Mouse (Mus musculus): Measurements from ENCODE around the gene Robo1. TPM values are rescaled to one million over a fixed set of nuclear protein-coding genes. Genes with fewer than 3 reads are reported as not detected.

The Robo1 gene
- polyA plus RNA-seq, 1 experiment from 2014 or later: 5.7 TPM

- Histone ChIP-seq H3K27me3 (ENCODE audit: control insufficient read depth, insufficient read depth, low read depth, low read length) (no peaks in the 10 kb centered on the region), H3K9me3 (replicated peaks; ENCODE audit: control insufficient read depth, low read length) (no peaks in the 10 kb centered on the region), H3K9ac (ENCODE audit: low read depth, low read length) (no peak overlapping the region), H3K4me1 (ENCODE audit: control insufficient read depth, low read depth, low read length) (no peaks in the 10 kb centered on the region), H3K4me2 (ENCODE audit: low read depth, low read length) (no peak overlapping the region), H3K27ac (ENCODE audit: low read length) (no peak overlapping the region), H3K36me3 (ENCODE audit: control insufficient read depth, insufficient read depth) (no peaks in the 10 kb centered on the region), H3K4me3 (ENCODE audit: low read depth, low read length) (no peak overlapping the region)
- 32% methylated on average over 15 of the region's 15 CpGs for WGBS (ENCODE audit: insufficient replicate concordance)
- peak; percentile 48; the same call in 1 of the 2 replicates for ATAC-seq (ENCODE audit: low read depth)
Measured at GRCm38 (mm10) chr16:72924423-72925224, 616.5 kb downstream of the Robo1 start.

GRCm38 (mm10) chr16:72928525-72929122 lies 620.5 kb downstream of the Robo1 start:
- no peak for ATAC-seq (ENCODE audit: low read depth)
- Histone ChIP-seq H3K9me3 (replicated peaks; ENCODE audit: control insufficient read depth, low read length) (no peaks in the 10 kb centered on the region), H3K36me3 (ENCODE audit: control insufficient read depth, insufficient read depth) (no peaks in the 10 kb centered on the region), H3K27me3 (ENCODE audit: control insufficient read depth, insufficient read depth, low read depth, low read length) (no peaks in the 10 kb centered on the region), H3K27ac (ENCODE audit: low read length) (no peak overlapping the region), H3K4me1 (ENCODE audit: control insufficient read depth, low read depth, low read length) (no peaks in the 10 kb centered on the region), H3K4me3 (ENCODE audit: low read depth, low read length) (no peak overlapping the region), H3K9ac (ENCODE audit: low read depth, low read length) (no peak overlapping the region), H3K4me2 (ENCODE audit: low read depth, low read length) (no peak overlapping the region)
- 67% methylated on average over 6 of the region's 6 CpGs for WGBS (ENCODE audit: insufficient replicate concordance)

DNA sequence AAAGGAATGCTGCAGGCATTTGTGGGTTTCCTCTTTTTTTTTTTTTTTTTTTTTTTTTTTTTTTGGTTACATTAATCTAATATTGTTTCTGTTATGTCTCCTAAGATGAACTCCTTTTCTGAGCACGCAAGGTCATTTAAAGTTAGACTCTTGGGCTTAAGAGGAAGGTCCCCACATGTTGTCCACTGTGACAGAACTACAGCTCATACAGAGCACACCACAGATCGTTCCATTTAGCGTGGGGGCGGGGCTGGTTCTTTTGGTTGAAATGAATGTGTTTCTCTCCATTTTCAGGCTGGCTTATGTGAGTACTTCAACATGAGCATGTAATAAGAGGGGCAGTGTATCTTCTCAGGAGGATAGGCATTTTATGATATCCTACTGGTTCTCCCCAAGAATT lies 622.8 kb downstream of the Robo1 start:
- no peaks in the 10 kb centered on the region for H3K4me1 ChIP-seq (ENCODE audit: control insufficient read depth, low read depth, low read length)
- WGBS (ENCODE audit: insufficient replicate concordance): 57% methylated on average over 4 of the region's 4 CpGs
- H3K27me3 ChIP-seq (ENCODE audit: control insufficient read depth, insufficient read depth, low read depth, low read length): no peaks in the 10 kb centered on the region
- H3K4me3 ChIP-seq (ENCODE audit: low read depth, low read length): no peak overlapping the region
- no peak for ATAC-seq (ENCODE audit: low read depth)
- no peaks in the 10 kb centered on the region for H3K9me3 ChIP-seq (replicated peaks; ENCODE audit: control insufficient read depth, low read length)
- H3K36me3 ChIP-seq (ENCODE audit: control insufficient read depth, insufficient read depth): no peaks in the 10 kb centered on the region
- H3K4me2 ChIP-seq (ENCODE audit: low read depth, low read length): no peak overlapping the region
- no peak overlapping the region for H3K9ac ChIP-seq (ENCODE audit: low read depth, low read length)
- no peak overlapping the region for H3K27ac ChIP-seq (ENCODE audit: low read length)

GRCm38 (mm10) chr16:72934908-72935307 lies 626.8 kb downstream of the Robo1 start:
- peak; percentile 48; the same call in 1 of the 2 replicates for ATAC-seq (ENCODE audit: low read depth)
- no peaks in the 10 kb centered on the region for H3K4me1 ChIP-seq (ENCODE audit: control insufficient read depth, low read depth, low read length)
- H3K4me2 ChIP-seq (ENCODE audit: low read depth, low read length): no peak overlapping the region
- no peaks in the 10 kb centered on the region for H3K9me3 ChIP-seq (replicated peaks; ENCODE audit: control insufficient read depth, low read length)
- no peak overlapping the region for H3K9ac ChIP-seq (ENCODE audit: low read depth, low read length)
- H3K27me3 ChIP-seq (ENCODE audit: control insufficient read depth, insufficient read depth, low read depth, low read length): no peaks in the 10 kb centered on the region
- H3K27ac ChIP-seq (ENCODE audit: low read length): no peak overlapping the region
- H3K4me3 ChIP-seq (ENCODE audit: low read depth, low read length): no peak overlapping the region
- H3K36me3 ChIP-seq (ENCODE audit: control insufficient read depth, insufficient read depth): no peaks in the 10 kb centered on the region

DNA sequence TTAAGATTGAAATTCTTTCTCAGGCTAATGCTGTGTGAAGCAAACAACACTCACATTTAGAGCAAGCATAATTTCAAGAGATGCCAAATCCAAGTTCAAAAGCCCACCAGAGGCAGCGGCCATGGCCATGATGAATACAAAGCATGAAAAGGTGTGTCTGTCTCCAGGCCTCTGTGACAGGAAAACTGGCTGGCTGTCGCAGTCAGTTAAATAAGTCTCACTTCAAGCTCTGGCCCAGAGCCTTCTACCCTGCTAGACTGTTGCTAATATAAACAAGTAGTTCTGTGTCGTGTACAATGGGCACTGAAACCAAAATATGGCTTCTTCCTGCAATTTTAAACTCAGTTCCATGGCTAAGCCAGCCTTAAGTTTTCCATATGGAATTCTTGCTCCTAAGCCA lies 629.1 kb downstream of the Robo1 start:
- Histone ChIP-seq H3K4me2 (ENCODE audit: low read depth, low read length) (no peak overlapping the region), H3K4me3 (ENCODE audit: low read depth, low read length) (no peak overlapping the region), H3K27ac (ENCODE audit: low read length) (no peak overlapping the region), H3K9ac (ENCODE audit: low read depth, low read length) (no peak overlapping the region), H3K27me3 (ENCODE audit: control insufficient read depth, insufficient read depth, low read depth, low read length) (no peaks in the 10 kb centered on the region), H3K9me3 (replicated peaks; ENCODE audit: control insufficient read depth, low read length) (no peaks in the 10 kb centered on the region), H3K36me3 (ENCODE audit: control insufficient read depth, insufficient read depth) (no peaks in the 10 kb centered on the region), H3K4me1 (ENCODE audit: control insufficient read depth, low read depth, low read length) (no peaks in the 10 kb centered on the region)
- 53% methylated on average over 3 of the region's 3 CpGs for WGBS (ENCODE audit: insufficient replicate concordance)
- no peak for ATAC-seq (ENCODE audit: low read depth)

- H3K27me3 ChIP-seq (ENCODE audit: control insufficient read depth, insufficient read depth, low read depth, low read length): no peaks in the 10 kb centered on the region
- no peaks in the 10 kb centered on the region for H3K4me1 ChIP-seq (ENCODE audit: control insufficient read depth, low read depth, low read length)
- H3K9ac ChIP-seq (ENCODE audit: low read depth, low read length): no peak overlapping the region
- 64% methylated on average over 3 of the region's 3 CpGs for WGBS (ENCODE audit: insufficient replicate concordance)
- ATAC-seq (ENCODE audit: low read depth): no peak
- no peak overlapping the region for H3K4me2 ChIP-seq (ENCODE audit: low read depth, low read length)
- no peak overlapping the region for H3K4me3 ChIP-seq (ENCODE audit: low read depth, low read length)
- no peak overlapping the region for H3K27ac ChIP-seq (ENCODE audit: low read length)
- no peaks in the 10 kb centered on the region for H3K9me3 ChIP-seq (replicated peaks; ENCODE audit: control insufficient read depth, low read length)
- no peaks in the 10 kb centered on the region for H3K36me3 ChIP-seq (ENCODE audit: control insufficient read depth, insufficient read depth)
Measured at GRCm38 (mm10) chr16:72939862-72940261, 631.8 kb downstream of the Robo1 start.

GRCm38 (mm10) chr16:72940786-72941185 lies 632.7 kb downstream of the Robo1 start:
- Histone ChIP-seq H3K36me3 (ENCODE audit: control insufficient read depth, insufficient read depth) (no peaks in the 10 kb centered on the region), H3K9ac (ENCODE audit: low read depth, low read length) (no peak overlapping the region), H3K27ac (ENCODE audit: low read length) (no peak overlapping the region), H3K27me3 (ENCODE audit: control insufficient read depth, insufficient read depth, low read depth, low read length) (no peaks in the 10 kb centered on the region), H3K4me1 (ENCODE audit: control insufficient read depth, low read depth, low read length) (no peaks in the 10 kb centered on the region), H3K9me3 (replicated peaks; ENCODE audit: control insufficient read depth, low read length) (no peaks in the 10 kb centered on the region), H3K4me2 (ENCODE audit: low read depth, low read length) (no peak overlapping the region), H3K4me3 (ENCODE audit: low read depth, low read length) (no peak overlapping the region)
- ATAC-seq (ENCODE audit: low read depth): no peak
- 71% methylated on average over 8 of the region's 8 CpGs for WGBS (ENCODE audit: insufficient replicate concordance)

DNA sequence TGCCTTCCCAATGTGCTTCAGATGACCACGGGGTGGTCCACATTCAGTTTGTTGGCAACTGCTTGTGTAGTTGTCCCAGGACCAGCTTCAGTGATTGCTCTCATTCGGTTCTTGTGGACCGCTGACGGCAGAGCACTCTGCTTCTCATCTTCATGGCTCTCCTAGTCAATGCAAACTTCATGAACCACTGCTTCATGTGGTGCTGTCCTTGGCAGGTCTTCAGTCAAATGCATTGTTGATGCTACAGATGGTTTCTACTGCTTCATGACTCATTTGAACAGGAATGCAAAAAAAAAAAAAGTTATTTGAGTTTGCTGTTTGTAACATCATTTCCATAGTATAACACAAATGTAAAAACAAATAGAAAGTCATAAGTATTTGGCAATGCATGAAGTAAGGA lies 636.3 kb downstream of the Robo1 start:
- no peak overlapping the region for H3K9ac ChIP-seq (ENCODE audit: low read depth, low read length)
- WGBS (ENCODE audit: insufficient replicate concordance): 63% methylated on average over 4 of the region's 4 CpGs
- no peaks in the 10 kb centered on the region for H3K27me3 ChIP-seq (ENCODE audit: control insufficient read depth, insufficient read depth, low read depth, low read length)
- no peaks in the 10 kb centered on the region for H3K36me3 ChIP-seq (ENCODE audit: control insufficient read depth, insufficient read depth)
- no peak overlapping the region for H3K4me3 ChIP-seq (ENCODE audit: low read depth, low read length)
- ATAC-seq (ENCODE audit: low read depth): no peak
- no peak overlapping the region for H3K27ac ChIP-seq (ENCODE audit: low read length)
- H3K4me2 ChIP-seq (ENCODE audit: low read depth, low read length): no peak overlapping the region
- no peaks in the 10 kb centered on the region for H3K4me1 ChIP-seq (ENCODE audit: control insufficient read depth, low read depth, low read length)
- no peaks in the 10 kb centered on the region for H3K9me3 ChIP-seq (replicated peaks; ENCODE audit: control insufficient read depth, low read length)

DNA sequence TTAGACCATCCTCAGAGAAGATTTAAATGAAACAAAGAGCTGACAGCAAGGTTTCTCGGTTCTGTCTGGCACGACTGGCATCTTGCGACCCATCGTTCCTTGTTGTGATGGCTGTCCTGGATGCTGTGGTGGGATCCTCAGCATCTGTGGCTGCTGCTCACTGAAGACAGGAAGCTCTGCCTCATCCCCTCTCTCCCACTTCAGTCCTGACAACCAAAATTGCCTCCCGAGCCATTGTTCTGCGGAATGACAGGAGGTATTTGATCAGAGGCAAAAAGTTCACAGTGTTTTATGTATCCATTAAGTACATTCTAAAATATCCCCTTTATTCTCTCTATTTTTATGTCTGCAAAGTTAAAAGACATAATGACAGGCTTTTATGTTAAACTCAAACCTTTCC lies 643.9 kb downstream of the Robo1 start:
- Histone ChIP-seq H3K9me3 (replicated peaks; ENCODE audit: control insufficient read depth, low read length) (no peaks in the 10 kb centered on the region), H3K9ac (ENCODE audit: low read depth, low read length) (no peak overlapping the region), H3K4me2 (ENCODE audit: low read depth, low read length) (no peak overlapping the region), H3K36me3 (ENCODE audit: control insufficient read depth, insufficient read depth) (no peaks in the 10 kb centered on the region), H3K27ac (ENCODE audit: low read length) (no peak overlapping the region), H3K27me3 (ENCODE audit: control insufficient read depth, insufficient read depth, low read depth, low read length) (no peaks in the 10 kb centered on the region), H3K4me3 (ENCODE audit: low read depth, low read length) (no peak overlapping the region), H3K4me1 (ENCODE audit: control insufficient read depth, low read depth, low read length) (no peaks in the 10 kb centered on the region)
- ATAC-seq (ENCODE audit: low read depth): no peak
- WGBS (ENCODE audit: insufficient replicate concordance): 73% methylated on average over 6 of the region's 6 CpGs
